Mouse (Mus musculus) right cerebral cortex, postnatal 10 days (tissue): ENCODE results near the gene Ucp3.

Experiments used
- DNase-seq, 2 experiments: peaks; one replicate each; pipeline ENCODE4 v3.0.0; 2021; ENCODE audit warnings: low spot score in 2 of 2

Gene Ucp3

GRCm38 (mm10) chr7:100501027-100501843 is 28.4 kb downstream of the Ucp3 start:
- DNase-seq = no peak

GRCm38 (mm10) chr7:100501844-100502373 is 29.1 kb downstream of the Ucp3 start:
- no peak for DNase-seq

GRCm38 (mm10) chr7:100502374-100502922 is 29.7 kb downstream of the Ucp3 start:
- no peak for DNase-seq

- DNase-seq = no peak
These were observed 30.3 kb downstream of the Ucp3 start for GRCm38 (mm10) chr7:100503076-100503475.

GRCm38 (mm10) chr7:100504740-100505487 is 32.1 kb downstream of the Ucp3 start:
- DNase-seq = no peak

GRCm38 (mm10) chr7:100506494-100506893 is 33.7 kb downstream of the Ucp3 start:
- DNase-seq = no peak

- no peak for DNase-seq
These were observed 35.9 kb downstream of the Ucp3 start for GRCm38 (mm10) chr7:100508670-100509069.

- no peak for DNase-seq
These were observed 38.8 kb downstream of the Ucp3 start for GRCm38 (mm10) chr7:100511602-100512001.

GRCm38 (mm10) chr7:100514573-100514972 is 41.8 kb downstream of the Ucp3 start, which contains the start of gene Dnajb13:
Gene Dnajb13, minus strand, starts transcription at chr7:100514960.
- no peak for DNase-seq

- DNase-seq = no peak
These were observed 47.4 kb downstream of the Ucp3 start for GRCm38 (mm10) chr7:100520204-100520603.

GRCm38 (mm10) chr7:100520663-100521285 is 48.0 kb downstream of the Ucp3 start:
- DNase-seq = peak; percentile 75 to 86

GRCm38 (mm10) chr7:100522222-100522621 is 49.4 kb downstream of the Ucp3 start:
- no peak for DNase-seq

- DNase-seq = no peak
These were observed 51.9 kb downstream of the Ucp3 start for GRCm38 (mm10) chr7:100524669-100525068.

- DNase-seq = no peak
These were observed 58.0 kb downstream of the Ucp3 start for GRCm38 (mm10) chr7:100530766-100531165.

GRCm38 (mm10) chr7:100533503-100533902 is 60.7 kb downstream of the Ucp3 start:
- DNase-seq = no peak

GRCm38 (mm10) chr7:100534216-100534615 is 61.4 kb downstream of the Ucp3 start:
- no peak for DNase-seq

- no peak for DNase-seq
These were observed 63.0 kb downstream of the Ucp3 start for GRCm38 (mm10) chr7:100535831-100536230.
